ENCODE assay signal across 21 mouse cellular contexts in genomic region chr13:19389896-19390295, GRCm38 (mm10). TPM values are rescaled to one million over a fixed set of nuclear protein-coding genes. Genes with fewer than 3 reads are reported as not detected.
DNase-seq lines count a peak whose midpoint lies in the region; ATAC-seq and TF ChIP-seq lines count a peak whose summit lies in the region.
"Had no signal": no experiment of that assay in that cellular context is flagged by ENCODE, and none has a peak within 500 bp of the region (broad histone marks: within the 10 kb centered on the region; RNA-seq: fewer than 3 reads in every experiment).

No protein-coding gene starts in this region.

- H3K27me3 ChIP-seq in hindbrain, embryonic 16.5 days (replicated peaks; ENCODE audit: control insufficient read depth, insufficient read depth, low read length): no peaks in the 10 kb centered on the region
- no peaks in the 10 kb centered on the region for H3K27me3 ChIP-seq in hindbrain, postnatal 0 days (ENCODE audit: insufficient read depth, low read length)
- H3K27me3 ChIP-seq in midbrain, embryonic 11.5 days (ENCODE audit: control insufficient read depth, insufficient read depth, low read length): no peaks in the 10 kb centered on the region
- no peaks in the 10 kb centered on the region for H3K27me3 ChIP-seq in midbrain, embryonic 16.5 days (ENCODE audit: control insufficient read depth, insufficient read depth, low read depth, low read length)
- H3K27me3 ChIP-seq in lung, postnatal 0 days (replicated peaks; ENCODE audit: insufficient read depth, low read length): no peaks in the 10 kb centered on the region
- H3K27me3 ChIP-seq: heart, embryonic 13.5 days; limb, embryonic 13.5 days; liver, embryonic 12.5 days; neural tube, embryonic 13.5 days had no signal

- intact Hi-C loops in heart, postnatal 14 days (cut with DNase I): no loop called here

- H3K9me3 ChIP-seq in hindbrain, embryonic 16.5 days (ENCODE audit: control insufficient read depth, low read length): no peaks in the 10 kb centered on the region
- no peaks in the 10 kb centered on the region for H3K9me3 ChIP-seq in hindbrain, postnatal 0 days (ENCODE audit: low read length)
- H3K9me3 ChIP-seq in midbrain, embryonic 11.5 days (ENCODE audit: control insufficient read depth, low read length): no peaks in the 10 kb centered on the region
- H3K9me3 ChIP-seq in midbrain, embryonic 16.5 days (replicated peaks; ENCODE audit: control insufficient read depth, low read length, poor library complexity, severe bottlenecking): no peaks in the 10 kb centered on the region
- no peaks in the 10 kb centered on the region for H3K9me3 ChIP-seq in lung, postnatal 0 days (ENCODE audit: low read length)
- H3K9me3 ChIP-seq: forebrain, embryonic 10.5 days; heart, embryonic 13.5 days; limb, embryonic 13.5 days; liver, embryonic 12.5 days; neural tube, embryonic 13.5 days had no signal

- no peak for ATAC-seq in hindbrain, embryonic 16.5 days
- no peak for ATAC-seq in hindbrain, postnatal 0 days
- ATAC-seq in midbrain, embryonic 11.5 days (ENCODE audit: low FRiP score): 0 out of 2 replicates have a peak, but pooled peaks have one; percentile 30
- ATAC-seq in midbrain, embryonic 16.5 days: no peak
- peak; percentile 2; the same call in 1 of the 2 replicates for ATAC-seq in lung, postnatal 0 days
- ATAC-seq: liver, embryonic 12.5 days had no signal

- no peak overlapping the region for H3K4me2 ChIP-seq in hindbrain, embryonic 16.5 days (ENCODE audit: low read length)
- H3K4me2 ChIP-seq in hindbrain, postnatal 0 days (ENCODE audit: low read depth, low read length): no peak overlapping the region
- H3K4me2 ChIP-seq in midbrain, embryonic 11.5 days: no peak overlapping the region
- H3K4me2 ChIP-seq in midbrain, embryonic 16.5 days (ENCODE audit: low read length): no peak overlapping the region
- peak overlapping the region; percentile 11; the same call in 1 of the 2 replicates for H3K4me2 ChIP-seq in lung, postnatal 0 days (replicated peaks; ENCODE audit: low read depth, low read length)
- H3K4me2 ChIP-seq: heart, embryonic 13.5 days; hindbrain, embryonic 14.5 days; limb, embryonic 13.5 days; liver, embryonic 12.5 days; neural tube, embryonic 13.5 days had no signal

- DNase-seq in hindbrain, postnatal 0 days (ENCODE audit: low spot score): no peak
- no peak for DNase-seq in midbrain, embryonic 11.5 days (ENCODE audit: low spot score, missing footprints)
- peak; percentile 36 for DNase-seq in brain, embryonic 14.5 days (ENCODE audit: low read depth)
- no peak for DNase-seq in lung, postnatal 0 days (ENCODE audit: low spot score)
- DNase-seq in heart, postnatal 14 days: no peak
- no peak for DNase-seq in thymus, postnatal 10 days (ENCODE audit: low spot score in 2 of 2)
- DNase-seq: adrenal gland, postnatal 36 days; cerebellum, adult 18-20 months; gastrocnemius, postnatal 36 days; heart, adult 2 months; kidney, postnatal 4 days; thymus, postnatal 25 days had no signal

- 44% methylated on average over 12 of the region's 12 CpGs for WGBS in hindbrain, embryonic 16.5 days
- WGBS in hindbrain, postnatal 0 days: 37% methylated on average over 12 of the region's 12 CpGs
- WGBS in midbrain, embryonic 11.5 days: 31% methylated on average over 12 of the region's 12 CpGs
- WGBS in midbrain, embryonic 16.5 days: 31% methylated on average over 12 of the region's 12 CpGs
- 35% methylated on average over 12 of the region's 12 CpGs for WGBS in lung, postnatal 0 days

- no peak for TF ChIP-seq POLR2A in brain, embryonic 14.5 days (IDR thresholded peaks at IDR 0.05; ENCODE audit: borderline replicate concordance, extremely low read depth, insufficient read depth, insufficient read length, poor library complexity, severe bottlenecking)

- H3K36me3 ChIP-seq in hindbrain, embryonic 16.5 days (ENCODE audit: control insufficient read depth, insufficient read depth, low read length): 0 out of 2 replicates have a peak, but pooled peaks cover 2% of the 10 kb centered on the region
- H3K36me3 ChIP-seq in hindbrain, postnatal 0 days (ENCODE audit: insufficient read depth, low read length): no peaks in the 10 kb centered on the region
- H3K36me3 ChIP-seq in midbrain, embryonic 11.5 days (ENCODE audit: control insufficient read depth, insufficient read depth, low read length): no peaks in the 10 kb centered on the region
- H3K36me3 ChIP-seq in midbrain, embryonic 16.5 days (ENCODE audit: control insufficient read depth, insufficient read depth, low read length): no peaks in the 10 kb centered on the region
- no peaks in the 10 kb centered on the region for H3K36me3 ChIP-seq in lung, postnatal 0 days (ENCODE audit: insufficient read depth, low read length)
- H3K36me3 ChIP-seq: heart, embryonic 13.5 days; limb, embryonic 13.5 days; liver, embryonic 12.5 days; neural tube, embryonic 13.5 days had no signal

- H3K27ac ChIP-seq in hindbrain, embryonic 16.5 days (ENCODE audit: low read depth, low read length): 0 out of 2 replicates have a peak overlapping the region, but pooled peaks have one; percentile 34
- H3K27ac ChIP-seq in hindbrain, postnatal 0 days: no peak overlapping the region
- no peak overlapping the region for H3K27ac ChIP-seq in midbrain, embryonic 11.5 days (ENCODE audit: low read depth, low read length)
- H3K27ac ChIP-seq in midbrain, embryonic 16.5 days (ENCODE audit: low read length): no peak overlapping the region
- H3K27ac ChIP-seq in lung, postnatal 0 days (ENCODE audit: low read length): peak overlapping the region; percentile 75
- H3K27ac ChIP-seq: forebrain, embryonic 10.5 days; heart, adult 2 months; heart, embryonic 13.5 days; hindbrain, embryonic 14.5 days; limb, embryonic 13.5 days; liver, embryonic 12.5 days; neural tube, embryonic 13.5 days had no signal

- H3K9ac ChIP-seq in hindbrain, embryonic 16.5 days (ENCODE audit: low read depth, low read length): no peak overlapping the region
- no peak overlapping the region for H3K9ac ChIP-seq in hindbrain, postnatal 0 days (replicated peaks; ENCODE audit: low read length)
- H3K9ac ChIP-seq in midbrain, embryonic 11.5 days (ENCODE audit: low read length): no peak overlapping the region
- H3K9ac ChIP-seq in midbrain, embryonic 16.5 days (ENCODE audit: low read depth, low read length): no peak overlapping the region
- H3K9ac ChIP-seq in lung, postnatal 0 days (replicated peaks; ENCODE audit: low read depth): no peak overlapping the region
- H3K9ac ChIP-seq: heart, embryonic 13.5 days; hindbrain, embryonic 14.5 days; limb, embryonic 13.5 days; liver, embryonic 12.5 days; neural tube, embryonic 13.5 days had no signal

- TF ChIP-seq EP300 in lung, postnatal 0 days (IDR thresholded peaks at IDR 0.05): no peak

- H3K4me3 ChIP-seq in hindbrain, embryonic 16.5 days (ENCODE audit: low read length): no peak overlapping the region
- H3K4me3 ChIP-seq in hindbrain, postnatal 0 days (ENCODE audit: low read length): no peak overlapping the region
- H3K4me3 ChIP-seq in midbrain, embryonic 11.5 days (ENCODE audit: low read depth, low read length): no peak overlapping the region
- H3K4me3 ChIP-seq in midbrain, embryonic 16.5 days (ENCODE audit: low read depth, low read length): no peak overlapping the region
- no peak overlapping the region for H3K4me3 ChIP-seq in lung, postnatal 0 days (ENCODE audit: low read depth, low read length)
- H3K4me3 ChIP-seq: forebrain, embryonic 10.5 days; heart, adult 2 months; heart, embryonic 13.5 days; limb, embryonic 13.5 days; liver, embryonic 12.5 days; myocyte; neural tube, embryonic 13.5 days had no signal

- peaks cover 16% of the 10 kb centered on the region for H3K4me1 ChIP-seq in hindbrain, embryonic 16.5 days (ENCODE audit: control insufficient read depth, insufficient read depth, low read depth, low read length)
- peaks cover 11% of the 10 kb centered on the region for H3K4me1 ChIP-seq in hindbrain, postnatal 0 days (ENCODE audit: insufficient read depth, low read length)
- H3K4me1 ChIP-seq in midbrain, embryonic 11.5 days (ENCODE audit: control insufficient read depth, insufficient read depth, low read length): peaks cover 3% of the 10 kb centered on the region; the same call in 1 of the 2 replicates
- peaks cover 15% of the 10 kb centered on the region for H3K4me1 ChIP-seq in midbrain, embryonic 16.5 days (ENCODE audit: control insufficient read depth, insufficient read depth, low read length)
- H3K4me1 ChIP-seq in lung, postnatal 0 days (ENCODE audit: insufficient read depth, low read depth, low read length): peaks cover 23% of the 10 kb centered on the region; the same call in 1 of the 2 replicates

- TF ChIP-seq CTCF in hindbrain, postnatal 0 days (IDR thresholded peaks at IDR 0.05; ENCODE audit: low read depth): no peak
- TF ChIP-seq CTCF in brain, embryonic 14.5 days (IDR thresholded peaks at IDR 0.05; ENCODE audit: borderline replicate concordance, extremely low read depth, insufficient read depth, insufficient read length): no peak
- TF ChIP-seq CTCF in lung, postnatal 0 days (IDR thresholded peaks at IDR 0.05): no peak

RNA-seq across cellular contexts. Expression of gene Stard3nl, which starts 5.7 kb away (rescaled TPM):
- polyA plus RNA-seq in hindbrain, embryonic 16.5 days (2015; fragmentation: Nextera tagmentation; extraction: Ambion mirVana): 211 and 218 TPM in 2 replicates
- 62.1 and 69.5 TPM in 2 replicates for total RNA-seq in hindbrain, postnatal 0 days (2014; rRNA removed)
- 191 and 199 TPM in 2 replicates for polyA plus RNA-seq in hindbrain, postnatal 0 days (2015; fragmentation: Nextera tagmentation; extraction: Ambion mirVana)
- polyA plus RNA-seq in midbrain, embryonic 11.5 days (2014; fragmentation: Nextera tagmentation; extraction: Ambion mirVana): 133 and 135 TPM in 2 replicates
- 223 and 230 TPM in 2 replicates for polyA plus RNA-seq in midbrain, embryonic 16.5 days (2015; fragmentation: Nextera tagmentation; extraction: Ambion mirVana)
- 104 and 116 TPM in 2 replicates for polyA plus RNA-seq in brain, embryonic 14.5 days (2012; rRNA removed)
- 151 and 159 TPM in 2 replicates for polyA plus RNA-seq in lung, postnatal 0 days (2015; fragmentation: Nextera tagmentation; extraction: Ambion mirVana)
- 10 to 100 TPM; 15.4 to 17.8 TPM for total RNA-seq in heart, postnatal 14 days (2021)

Comparison
In these comparisons a context has a peak if more than half of its experiments do, and no peak if none do; other contexts are left out.
1. ATAC-seq: peak in midbrain, embryonic 11.5 days (single experiment) and lung, postnatal 0 days (single experiment); none in hindbrain, embryonic 16.5 days (single experiment), hindbrain, postnatal 0 days (single experiment) and midbrain, embryonic 16.5 days (single experiment).
2. H3K27ac ChIP-seq: peak in hindbrain, embryonic 16.5 days (single experiment) and lung, postnatal 0 days (single experiment); none in hindbrain, postnatal 0 days (single experiment), midbrain, embryonic 11.5 days (single experiment) and midbrain, embryonic 16.5 days (single experiment).